Mouse (Mus musculus): ENCODE results near the gene Zfr.

DNA sequence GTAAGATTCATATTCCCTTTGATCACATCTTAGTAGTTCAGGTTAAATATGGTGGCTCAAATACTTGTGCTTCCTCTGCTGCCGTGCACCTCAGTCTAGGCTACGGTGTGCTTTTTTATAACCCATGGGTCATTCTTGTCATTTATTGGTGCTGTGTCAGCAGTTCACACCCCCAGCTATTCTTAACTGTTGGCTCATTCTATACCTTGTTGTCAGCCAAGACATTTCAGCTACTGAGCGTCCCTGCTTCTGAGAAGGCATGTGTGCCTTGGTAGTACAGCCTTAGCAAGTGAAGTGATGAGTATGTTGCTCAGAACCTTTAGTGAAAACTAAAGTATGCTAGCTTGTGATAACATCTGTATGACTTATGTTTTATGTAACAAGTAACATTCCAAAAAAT is 17.7 kb downstream of the Zfr start:
- TF ChIP-seq CTCF (IDR thresholded peaks at IDR 0.05; ENCODE audit: low read depth, low read length) (no peak), POLR2A (IDR thresholded peaks at IDR 0.05; ENCODE audit: insufficient read depth, low read length) (no peak), EP300 (IDR thresholded peaks at IDR 0.05; ENCODE audit: insufficient read depth, low read depth, low read length) (no peak)
